Mouse (Mus musculus): ENCODE results near the gene Masp2. TPM values are rescaled to one million over a fixed set of nuclear protein-coding genes. Genes with fewer than 3 reads are reported as not detected.

The Masp2 gene
- polyA plus RNA-seq, 1 experiment from 2014 or later: 0.34 TPM

- no peak for DNase-seq (ENCODE audit: low spot score)
These were observed 2.0 kb upstream of the Masp2 start for GRCm38 (mm10) chr4:148600316-148600715.

DNA sequence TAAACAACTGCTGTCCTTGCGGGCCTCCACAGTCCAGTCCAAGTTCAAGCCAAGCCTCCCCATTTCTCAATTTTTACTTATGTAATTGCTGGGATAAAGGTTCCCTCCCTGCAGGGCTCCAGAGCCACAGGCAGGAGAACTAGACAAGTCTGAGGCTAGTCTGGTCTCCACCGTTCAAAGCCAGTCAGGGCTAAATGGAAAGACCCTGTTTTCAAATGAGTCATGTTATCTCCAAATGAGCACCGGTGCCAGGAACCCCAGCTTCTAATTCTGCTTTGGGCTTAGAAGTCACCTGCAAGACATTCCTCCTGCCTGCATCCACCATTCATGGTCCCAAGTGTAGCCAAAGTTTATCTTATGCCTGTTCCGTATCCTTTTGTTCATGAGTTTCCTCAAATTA, 483 bp upstream of the Masp2 start:
- DNase-seq (ENCODE audit: low spot score): no peak

DNA sequence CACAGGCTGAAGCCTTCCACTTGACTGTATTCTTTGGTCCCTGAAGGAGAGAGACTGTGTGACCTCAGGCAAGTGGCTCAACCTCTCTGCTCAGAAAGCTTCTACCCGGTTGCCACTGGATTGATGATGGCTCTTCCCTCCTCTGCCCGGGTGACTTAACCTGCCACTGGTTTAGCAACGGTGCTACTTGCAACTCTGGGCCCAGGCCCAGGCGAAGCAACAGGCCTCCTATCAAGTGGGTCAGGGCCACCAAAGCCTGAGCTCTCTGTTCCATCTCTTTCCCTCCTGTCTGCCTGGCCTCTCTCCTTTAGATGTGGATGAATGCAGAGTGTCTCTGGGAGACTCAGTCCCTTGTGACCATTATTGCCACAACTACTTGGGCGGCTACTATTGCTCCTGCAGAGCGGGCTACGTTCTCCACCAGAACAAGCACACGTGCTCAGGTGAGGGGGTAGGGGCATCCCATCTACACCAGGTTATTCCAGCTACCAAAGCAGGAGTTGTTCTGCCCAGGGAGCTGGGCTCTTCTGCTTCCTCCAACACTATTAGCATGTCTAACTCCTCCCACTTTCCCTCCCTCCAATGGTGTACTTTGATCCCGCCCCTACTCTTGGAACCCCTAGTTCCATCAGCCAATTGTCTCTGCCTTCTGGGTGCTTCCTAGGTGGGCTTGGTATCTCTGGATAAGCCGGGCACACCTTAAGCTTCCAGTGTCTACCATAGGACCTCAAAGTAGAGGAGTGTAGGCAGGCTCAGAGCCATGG, 1.2 kb downstream of the Masp2 start:
- no peak for DNase-seq (ENCODE audit: low spot score)

- no peak for DNase-seq (ENCODE audit: low spot score)
These were observed 1.8 kb downstream of the Masp2 start for GRCm38 (mm10) chr4:148604141-148604540.

DNA sequence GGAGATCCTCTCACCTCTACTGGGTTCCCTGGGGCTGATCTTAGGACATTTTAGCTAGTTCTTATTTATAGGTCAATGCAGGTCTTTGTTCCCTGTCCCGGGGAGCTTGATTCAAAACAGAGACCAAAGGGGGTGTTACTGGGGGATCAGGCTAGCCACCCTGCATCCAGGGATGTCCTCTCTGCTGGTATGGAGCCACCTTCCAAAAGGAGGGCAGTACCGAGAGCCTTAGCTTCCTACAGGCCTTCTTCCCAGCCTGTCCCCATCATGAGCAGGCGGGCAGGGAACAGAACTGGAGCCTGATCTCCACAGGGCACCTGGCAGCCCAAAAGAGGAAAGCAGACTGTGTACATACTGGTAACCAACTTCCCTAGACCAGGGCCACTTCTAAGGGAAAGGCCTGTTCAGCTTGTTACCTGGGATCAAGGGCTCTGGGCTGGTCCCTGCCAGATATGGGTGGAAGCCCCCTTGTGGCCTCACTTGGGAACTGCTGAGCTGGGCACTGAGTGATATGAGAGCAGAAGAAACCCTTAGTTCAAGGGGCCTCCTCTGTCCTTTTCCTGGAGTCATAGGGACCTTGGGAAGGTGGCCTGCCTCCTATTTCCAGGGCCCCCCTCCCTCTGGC, 2.3 kb downstream of the Masp2 start:
- DNase-seq (ENCODE audit: low spot score): peak; percentile 68

- DNase-seq (ENCODE audit: low spot score): peak; percentile 73
These were observed 5.4 kb downstream of the Masp2 start for GRCm38 (mm10) chr4:148607758-148608157.

DNA sequence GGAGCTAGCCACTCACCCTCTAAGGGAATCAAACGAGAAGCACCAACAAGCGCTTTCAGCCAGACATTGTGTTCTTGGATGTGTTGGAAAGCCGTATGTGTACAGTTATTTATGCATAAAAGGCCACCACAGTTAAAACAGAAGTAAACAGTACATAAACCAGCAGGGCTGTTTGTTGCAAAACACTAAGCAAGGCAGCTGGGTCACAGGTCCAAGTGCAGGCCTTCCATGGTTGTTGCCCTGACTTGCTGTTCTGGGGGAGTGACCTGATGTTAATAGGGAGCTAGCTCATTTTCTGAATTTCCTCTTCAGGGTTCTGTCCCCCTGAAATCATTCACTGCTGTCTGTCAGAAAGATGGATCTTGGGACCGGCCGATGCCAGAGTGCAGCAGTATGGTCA, 7.5 kb downstream of the Masp2 start:
- DNase-seq (ENCODE audit: low spot score): no peak

DNA sequence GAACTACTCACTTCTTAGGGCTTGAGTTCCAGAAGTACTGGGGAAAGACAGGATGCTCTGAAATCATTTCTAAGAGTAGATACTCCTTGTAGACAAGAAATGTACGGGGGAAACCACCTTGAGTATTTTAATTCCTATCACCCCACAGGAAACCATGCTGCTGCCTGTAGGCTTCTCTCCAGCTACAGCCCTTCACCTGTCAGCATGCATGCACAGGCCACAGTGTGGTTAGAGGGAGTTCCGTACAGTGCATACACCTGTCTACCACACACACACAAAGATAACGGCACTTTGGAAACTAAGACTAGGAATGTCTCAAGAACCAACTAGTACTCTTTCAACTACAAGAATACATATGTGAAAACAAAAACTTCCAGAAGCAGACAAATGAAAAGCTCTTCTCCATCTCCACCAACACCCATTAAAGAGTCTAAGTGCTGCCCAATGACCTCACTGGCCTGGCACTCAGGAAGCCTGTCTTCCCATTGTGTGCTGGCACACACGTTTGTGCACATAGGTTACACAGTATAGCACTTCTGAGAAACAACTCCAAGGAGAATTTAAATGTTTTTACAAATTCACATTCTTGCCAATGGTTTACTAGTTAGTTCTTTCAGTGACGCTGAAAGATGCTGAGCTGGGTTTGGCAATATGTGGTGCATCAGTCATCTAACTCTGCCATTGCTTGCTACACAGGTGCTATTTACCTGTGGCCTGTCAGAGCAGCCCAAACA, 8.4 kb downstream of the Masp2 start:
- no peak for DNase-seq (ENCODE audit: low spot score)

DNA sequence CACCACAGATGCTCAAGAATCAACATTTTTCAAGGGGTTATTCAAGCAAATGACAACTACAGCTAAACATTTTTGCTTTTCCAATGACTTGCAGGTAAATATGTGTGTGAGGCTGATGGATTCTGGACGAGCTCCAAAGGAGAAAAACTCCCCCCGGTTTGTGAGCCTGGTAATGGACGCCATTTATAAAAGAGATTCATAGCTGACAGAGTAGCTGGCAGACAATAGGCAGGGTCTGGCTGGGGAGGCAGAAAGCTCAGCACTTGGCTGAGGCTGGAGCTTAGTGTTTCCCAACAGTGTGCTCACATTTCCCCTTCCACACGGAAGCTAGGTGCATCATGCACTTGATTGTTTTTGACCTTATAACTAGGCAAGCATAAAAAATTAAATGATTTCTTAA, 10.2 kb downstream of the Masp2 start:
- DNase-seq (ENCODE audit: low spot score): no peak

DNA sequence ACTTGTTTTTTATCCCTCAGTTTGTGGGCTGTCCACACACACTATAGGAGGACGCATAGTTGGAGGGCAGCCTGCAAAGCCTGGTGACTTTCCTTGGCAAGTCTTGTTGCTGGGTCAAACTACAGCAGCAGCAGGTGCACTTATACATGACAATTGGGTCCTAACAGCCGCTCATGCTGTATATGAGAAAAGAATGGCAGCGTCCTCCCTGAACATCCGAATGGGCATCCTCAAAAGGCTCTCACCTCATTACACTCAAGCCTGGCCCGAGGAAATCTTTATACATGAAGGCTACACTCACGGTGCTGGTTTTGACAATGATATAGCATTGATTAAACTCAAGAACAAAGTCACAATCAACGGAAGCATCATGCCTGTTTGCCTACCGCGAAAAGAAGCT, 11.4 kb downstream of the Masp2 start:
- DNase-seq (ENCODE audit: low spot score): no peak

GRCm38 (mm10) chr4:148619805-148620204, 17.5 kb downstream of the Masp2 start:
- DNase-seq (ENCODE audit: low spot score): no peak

GRCm38 (mm10) chr4:148620718-148621117, 18.4 kb downstream of the Masp2 start:
- DNase-seq (ENCODE audit: low spot score): no peak

- DNase-seq (ENCODE audit: low spot score): no peak
These were observed 20.1 kb downstream of the Masp2 start for GRCm38 (mm10) chr4:148622485-148622884.

DNA sequence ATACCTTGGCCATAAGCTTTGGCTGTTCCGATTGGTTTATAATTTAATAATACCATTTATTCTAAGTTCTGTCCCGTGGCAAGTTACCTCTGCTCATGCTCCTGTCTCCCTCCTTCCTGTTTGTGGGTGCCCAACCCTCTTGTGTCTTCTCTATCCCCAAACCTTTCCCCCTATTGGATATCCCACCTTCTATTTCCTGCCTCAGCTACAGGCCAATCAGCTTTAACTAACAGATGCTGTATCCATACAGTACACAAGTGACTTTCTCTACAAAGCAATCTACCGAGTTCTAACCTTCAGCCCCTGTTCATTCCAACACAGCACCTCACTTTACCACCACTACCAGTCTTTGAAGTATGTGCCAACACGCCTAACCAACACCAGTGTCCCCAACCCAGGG, 21.3 kb downstream of the Masp2 start:
- no peak for DNase-seq (ENCODE audit: low spot score)

- no peak for DNase-seq (ENCODE audit: low spot score)
These were observed 22.7 kb downstream of the Masp2 start for GRCm38 (mm10) chr4:148625010-148625409.

GRCm38 (mm10) chr4:148625756-148626622, 23.6 kb downstream of the Masp2 start:
- DNase-seq (ENCODE audit: low spot score): peak; percentile 72

DNA sequence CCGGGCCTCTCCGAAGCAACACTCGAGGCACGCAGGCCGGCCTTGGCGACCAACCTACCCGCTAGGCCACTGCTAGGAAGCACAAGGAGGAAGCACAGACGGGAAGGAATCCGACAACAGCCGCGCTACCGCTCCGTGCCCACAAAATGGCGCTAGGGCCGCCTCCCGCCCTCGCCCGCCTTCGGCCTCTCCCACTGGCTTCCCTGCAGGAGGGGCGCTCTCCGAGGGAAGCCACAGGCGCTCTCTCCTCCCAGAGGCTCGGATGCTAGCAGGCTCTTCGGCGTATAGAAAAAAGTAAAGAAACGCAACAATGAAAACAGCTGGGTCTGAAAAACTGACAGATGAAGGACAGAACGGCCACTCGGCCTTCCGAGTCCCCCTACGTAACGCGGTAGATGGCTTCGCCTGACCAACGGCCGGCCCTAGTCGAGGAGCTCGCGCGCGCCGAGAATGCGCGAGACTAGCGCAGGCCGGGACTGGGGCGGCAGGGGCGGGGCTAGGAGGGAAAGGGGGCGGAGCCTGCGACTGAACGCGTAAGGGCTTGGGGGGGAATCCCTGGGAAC, 24.4 kb downstream of the Masp2 start, which contains the start of gene Tardbp:
Tardbp (minus strand) TSS at position 397 of the 563 bp plus-strand sequence.
- DNase-seq (ENCODE audit: low spot score): peak; percentile 96

GRCm38 (mm10) chr4:148627246-148627645, 24.9 kb downstream of the Masp2 start:
- no peak for DNase-seq (ENCODE audit: low spot score)

- DNase-seq (ENCODE audit: low spot score): no peak
These were observed 29.8 kb downstream of the Masp2 start for GRCm38 (mm10) chr4:148632013-148632692.

DNA sequence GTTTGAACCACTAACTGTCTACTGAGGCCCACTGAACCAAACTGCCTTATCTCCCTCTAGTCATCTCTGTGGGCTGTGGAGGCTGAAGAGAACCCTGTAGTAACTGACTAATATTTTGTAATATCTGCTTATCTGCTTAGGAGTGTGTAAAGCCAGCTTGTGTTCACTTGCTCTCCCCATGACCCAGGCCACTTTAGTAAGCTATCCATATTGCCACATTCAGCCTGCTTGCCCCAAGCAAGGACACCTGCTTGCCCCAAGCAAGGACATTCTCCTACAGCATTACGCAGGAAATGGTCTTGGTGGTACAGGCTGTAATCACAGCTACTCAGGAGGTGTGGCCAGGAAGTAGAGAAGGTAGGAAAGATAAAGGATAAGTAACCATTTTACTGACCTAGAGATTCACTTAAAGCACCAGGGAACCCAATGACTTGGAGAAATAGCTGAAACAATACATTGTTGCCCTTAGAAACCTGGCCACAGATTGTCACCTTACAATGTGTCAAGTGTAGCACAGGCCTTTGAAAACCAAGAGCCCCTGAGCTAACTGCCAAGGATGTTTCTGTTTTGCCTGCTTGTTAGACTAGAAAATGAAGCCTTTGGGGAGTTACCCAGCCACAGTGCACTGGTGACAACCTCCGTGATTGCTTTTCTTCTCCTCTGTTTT, 31.2 kb downstream of the Masp2 start:
- DNase-seq (ENCODE audit: low spot score): no peak

Data from thymus, postnatal 0 days (tissue).